Mouse (Mus musculus) G1E (cell line): Measurements from ENCODE around the gene Slc45a1. TPM values are rescaled to one million over a fixed set of nuclear protein-coding genes. Genes with fewer than 3 reads are reported as not detected.

Experiments used
- ATAC-seq: 2 replicates; pipeline ENCODE4 v1.8.0; 2016; ENCODE audit warnings: mild to moderate bottlenecking; ENCODE audit not compliant: insufficient number of reproducible peaks, poor library complexity, low FRiP score, severe bottlenecking; ENCODE audit errors: extremely low read depth
- DNase-seq: peaks from one replicate; pipeline ENCODE4 v3.0.0; 2012; ENCODE audit warnings: low spot score
- H3K27me3 ChIP-seq: 2 replicates; pipeline ENCODE4 v1.6.1; 2012; ENCODE audit warnings: mild to moderate bottlenecking, low read length, inconsistent platforms; ENCODE audit not compliant: insufficient read depth
- H3K36me3 ChIP-seq: replicated peaks from 2 replicates; pipeline ENCODE3; 2012; ENCODE audit warnings: mild to moderate bottlenecking, inconsistent platforms
- H3K4me1 ChIP-seq: 2 replicates; pipeline ENCODE4 v1.6.1; 2012; ENCODE audit warnings: low read depth, low read length, inconsistent platforms, mixed read lengths; ENCODE audit not compliant: insufficient read depth
- H3K4me3 ChIP-seq: 2 replicates; pipeline ENCODE4 v1.5.1; 2012; ENCODE audit warnings: low read depth, mild to moderate bottlenecking, inconsistent platforms, low read length, moderate library complexity, mixed read lengths
- H3K9me3 ChIP-seq: replicated peaks from 2 replicates; pipeline ENCODE4 v1.6.1; 2012; ENCODE audit warnings: inconsistent platforms
- CTCF ChIP-seq: IDR thresholded peaks from 2 replicates; pipeline ENCODE4 v1.5.1; 2012; ENCODE audit warnings: low read depth, low read length, inconsistent platforms, mixed read lengths
- GATA1 ChIP-seq: IDR thresholded peaks from 2 replicates; pipeline ENCODE4 v1.6.1; 2012; ENCODE audit warnings: borderline replicate concordance, low read length, inconsistent platforms, mixed read lengths
- GATA2 ChIP-seq: IDR thresholded peaks from 2 replicates; pipeline ENCODE4 v1.6.1; 2012; ENCODE audit warnings: low read depth, low read length, inconsistent platforms, borderline replicate concordance
- POLR2AphosphoS5 ChIP-seq: IDR thresholded peaks from 2 replicates; pipeline ENCODE4 v1.6.1; 2012; ENCODE audit warnings: low read depth, low read length, inconsistent platforms; ENCODE audit not compliant: insufficient replicate concordance
- TAL1 ChIP-seq: conservative IDR thresholded peaks from 2 replicates; pipeline ENCODE4 v1.6.1; 2012; ENCODE audit warnings: low read depth, low read length, inconsistent platforms, mixed read lengths
- polyA plus RNA-seq: library from polyadenylated mRNA; stranded (reverse); fragments of >175 nt; gene quantifications from 2 replicates; pipeline ENCODE4 v1.2.3, GENCODE M21; 2012
- total RNA-seq, 2 experiments: library from RNA; stranded (forward) in 1 of 2; stranded (reverse) in 1 of 2; fragments of 200-1000 nt in 1 of 2; fragments of >200 nt in 1 of 2; fragmentation: Nextera tagmentation in 1 of 2; gene quantifications; 2 replicates each; pipeline ENCODE4 v1.2.3; 2014 to 2017

Gene Slc45a1
- total and polyA plus RNA-seq, 3 experiments: 0.22 TPM; not detected in 2

DNA sequence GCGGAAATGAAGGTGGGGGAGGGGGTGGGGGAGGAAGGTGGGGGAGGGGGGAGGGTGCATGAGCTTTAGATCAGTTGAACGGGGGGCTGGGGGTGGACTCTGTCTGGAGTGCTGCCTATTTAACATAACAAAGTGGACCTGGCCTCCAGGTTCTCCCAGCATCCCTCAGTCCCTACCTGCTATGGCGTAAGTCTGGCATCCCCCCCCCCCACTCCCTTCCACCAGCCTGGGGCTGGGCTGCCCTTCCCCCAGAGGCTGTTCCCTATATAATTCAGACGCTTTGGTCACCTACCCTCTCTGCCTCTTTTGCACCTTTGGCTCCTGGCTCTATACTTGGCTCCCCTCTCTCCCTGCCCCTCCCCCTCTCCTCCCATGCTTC is 25.9 kb upstream of the Slc45a1 start:
- Histone ChIP-seq H3K4me1 (peaks cover 26% of the 10 kb centered on the region), H3K27me3 (no peaks in the 10 kb centered on the region; the same call in 1 of the 2 replicates), H3K4me3 (no peak overlapping the region), H3K9me3 (no peaks in the 10 kb centered on the region), H3K36me3 (no peaks in the 10 kb centered on the region)
- ATAC-seq: no peak
- no peak for DNase-seq
- TF ChIP-seq GATA2 (no peak), CTCF (no peak)

- H3K4me1 ChIP-seq: peaks cover 31% of the 10 kb centered on the region
- H3K9me3 ChIP-seq: no peaks in the 10 kb centered on the region
- TF ChIP-seq POLR2AphosphoS5: no peak
- TF ChIP-seq GATA2: no peak
- no peak for TF ChIP-seq TAL1
- no peak for TF ChIP-seq GATA1
- TF ChIP-seq CTCF: no peak
- no peaks in the 10 kb centered on the region for H3K36me3 ChIP-seq
- DNase-seq: no peak
- no peak for ATAC-seq
- no peak overlapping the region for H3K4me3 ChIP-seq
- peaks cover 1% of the 10 kb centered on the region; the same call in 1 of the 2 replicates for H3K27me3 ChIP-seq
Observed at GRCm38 (mm10) chr4:150677126-150677845, 25.3 kb upstream of the Slc45a1 start.

DNA sequence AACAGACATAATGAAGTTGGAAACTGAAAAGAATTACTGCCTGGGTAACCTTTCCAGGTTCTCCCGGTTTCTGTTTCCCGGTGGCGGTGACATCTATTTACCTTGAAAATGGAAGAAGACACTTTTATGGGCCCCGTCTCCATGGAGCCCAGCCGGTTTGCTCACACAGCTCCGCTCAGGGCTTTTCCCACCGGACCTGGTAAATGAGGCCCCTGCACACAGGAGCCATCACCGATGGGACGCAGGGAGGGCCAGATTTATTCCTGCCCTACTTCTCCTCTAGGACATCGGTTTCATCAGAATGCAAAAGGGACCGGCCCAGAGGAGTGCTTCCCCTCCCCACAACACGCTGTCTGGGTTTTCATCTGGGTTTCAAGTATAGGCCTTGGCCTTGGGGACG is 24.1 kb upstream of the Slc45a1 start:
- no peak overlapping the region for H3K4me3 ChIP-seq
- ATAC-seq: no peak
- peaks cover 2% of the 10 kb centered on the region; the same call in 1 of the 2 replicates for H3K27me3 ChIP-seq

GRCm38 (mm10) chr4:150675274-150675673 is 23.3 kb upstream of the Slc45a1 start:
- ATAC-seq (no peak), DNase-seq (no peak)
- no peak for TF ChIP-seq CTCF
- no peak for TF ChIP-seq POLR2AphosphoS5
- no peak for TF ChIP-seq GATA1
- no peak for TF ChIP-seq TAL1
- no peak for TF ChIP-seq GATA2
- H3K4me1 ChIP-seq: peaks cover 33% of the 10 kb centered on the region
- no peaks in the 10 kb centered on the region for H3K36me3 ChIP-seq
- H3K9me3 ChIP-seq: no peaks in the 10 kb centered on the region
- no peak overlapping the region for H3K4me3 ChIP-seq
- peaks cover 6% of the 10 kb centered on the region; the same call in 1 of the 2 replicates for H3K27me3 ChIP-seq

More for the DNA sequence above, 24.1 kb upstream of the Slc45a1 start:
- Histone ChIP-seq H3K4me1 (peaks cover 31% of the 10 kb centered on the region), H3K9me3 (no peaks in the 10 kb centered on the region), H3K36me3 (no peaks in the 10 kb centered on the region)
- TF ChIP-seq POLR2AphosphoS5 (no peak), GATA1 (no peak), GATA2 (no peak), TAL1 (no peak), CTCF (no peak)
- no peak for DNase-seq

- no peak for DNase-seq
- Histone ChIP-seq H3K27me3 (peaks cover 13% of the 10 kb centered on the region), H3K36me3 (no peaks in the 10 kb centered on the region), H3K4me3 (no peak overlapping the region), H3K4me1 (peaks cover 46% of the 10 kb centered on the region), H3K9me3 (0 out of 2 replicates have a peak, but pooled peaks cover 2% of the 10 kb centered on the region)
- TF ChIP-seq POLR2AphosphoS5 (no peak), CTCF (no peak), TAL1 (no peak), GATA1 (no peak), GATA2 (no peak)
- ATAC-seq: no peak
Observed at GRCm38 (mm10) chr4:150665806-150666205, 13.8 kb upstream of the Slc45a1 start.

DNA sequence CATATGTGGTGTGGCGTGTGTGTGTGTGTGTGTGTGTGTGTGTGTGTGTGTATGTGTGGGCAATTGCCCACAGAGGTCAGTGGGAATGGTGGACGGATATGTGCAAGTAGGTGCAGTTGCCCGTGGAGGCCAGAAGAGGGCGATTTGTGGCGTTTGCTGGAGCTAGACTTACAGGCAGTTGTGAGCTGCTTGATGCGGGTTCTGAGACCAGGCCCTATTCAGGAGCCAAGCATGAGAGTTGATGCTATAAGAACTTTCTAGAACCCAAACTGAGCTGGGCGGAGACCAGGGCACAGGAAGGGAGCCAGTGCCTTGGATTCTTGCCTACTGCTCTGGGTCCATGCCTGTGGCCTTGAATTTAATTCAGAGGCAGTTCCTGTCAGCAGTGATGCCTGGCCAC is 12.8 kb upstream of the Slc45a1 start:
- no peak for ATAC-seq
- Histone ChIP-seq H3K36me3 (no peaks in the 10 kb centered on the region), H3K4me3 (no peak overlapping the region), H3K9me3 (0 out of 2 replicates have a peak, but pooled peaks cover 3% of the 10 kb centered on the region), H3K4me1 (peaks cover 38% of the 10 kb centered on the region), H3K27me3 (peaks cover 10% of the 10 kb centered on the region)
- DNase-seq: no peak
- TF ChIP-seq POLR2AphosphoS5: no peak
- TF ChIP-seq CTCF: 0 out of 2 replicates have a peak, but pooled peaks have one; percentile 9

DNA sequence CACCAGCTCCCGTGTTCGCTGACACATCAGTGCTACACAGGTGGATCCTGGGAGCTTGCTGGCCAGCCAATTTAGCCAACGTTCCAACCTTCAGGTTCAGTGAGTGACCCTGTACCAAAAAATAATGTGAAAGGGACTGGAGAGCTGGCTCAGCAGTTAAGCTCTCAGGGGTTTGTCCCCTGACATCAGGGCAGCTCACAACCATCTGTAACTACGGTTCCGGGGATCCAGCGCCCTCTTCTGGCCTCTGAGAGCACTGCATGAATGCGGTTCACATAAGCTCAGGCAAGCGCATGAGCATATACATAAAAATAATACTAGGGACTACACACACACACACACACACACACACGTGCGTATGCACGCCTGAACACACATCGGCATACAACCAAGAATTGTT is 11.2 kb upstream of the Slc45a1 start:
- TF ChIP-seq CTCF (peak; percentile 61), GATA1 (no peak), POLR2AphosphoS5 (no peak), GATA2 (no peak), TAL1 (no peak)
- 0 out of 2 replicates have a peak, but pooled peaks cover 5% of the 10 kb centered on the region for H3K9me3 ChIP-seq
- H3K4me3 ChIP-seq: no peak overlapping the region
- no peaks in the 10 kb centered on the region for H3K36me3 ChIP-seq
- ATAC-seq (no peak), DNase-seq (no peak)
- peaks cover 10% of the 10 kb centered on the region; the same call in 1 of the 2 replicates for H3K27me3 ChIP-seq
- peaks cover 36% of the 10 kb centered on the region for H3K4me1 ChIP-seq
